Mouse (Mus musculus) MEL (cell line): ENCODE measurements around the gene Smim15.

Source experiments
- CHD1 ChIP-seq: IDR thresholded peaks from 2 replicates; pipeline ENCODE4 v1.6.1; 2012; ENCODE audit warnings: low read depth, mild to moderate bottlenecking, inconsistent platforms, low read length, improper control_type of control experiment
- CTCF ChIP-seq, 3 experiments: IDR thresholded peaks in 2 of 3; conservative IDR thresholded peaks in 1 of 3; 2 replicates each; pipeline ENCODE4 v1.5.1; 2011 to 2012; ENCODE audit warnings: low read length in 3 of 3, low read depth in 2 of 3, mild to moderate bottlenecking in 2 of 3, improper control_type of control experiment in 1 of 3, inconsistent platforms in 1 of 3, mixed read lengths in 1 of 3, moderate library complexity in 1 of 3; ENCODE audit not compliant: control insufficient read depth in 1 of 3, insufficient read depth in 1 of 3, poor library complexity in 1 of 3, severe bottlenecking in 1 of 3
- EP300 ChIP-seq, 2 experiments: IDR thresholded peaks; 2 replicates each; pipeline ENCODE4 v1.6.1; 2011; ENCODE audit warnings: improper control_type of control experiment in 2 of 2, low read length in 2 of 2, low read depth in 1 of 2, mild to moderate bottlenecking in 1 of 2
- MYB ChIP-seq: IDR thresholded peaks from 2 replicates; pipeline ENCODE4 v1.6.1; 2011; ENCODE audit warnings: mild to moderate bottlenecking, low read depth, low read length, improper control_type of control experiment
- POLR2A ChIP-seq, 2 experiments: IDR thresholded peaks; 2 replicates each; pipeline ENCODE4 v1.6.1; 2011 to 2012; ENCODE audit warnings: low read length in 2 of 2, mild to moderate bottlenecking in 2 of 2, control low read depth in 1 of 2, improper control_type of control experiment in 1 of 2, low read depth in 1 of 2, moderate library complexity in 1 of 2; ENCODE audit not compliant: control insufficient read depth in 1 of 2, insufficient read depth in 1 of 2, poor library complexity in 1 of 2
- TAL1 ChIP-seq: IDR thresholded peaks from 2 replicates; pipeline ENCODE4 v1.6.1; 2012; ENCODE audit warnings: mild to moderate bottlenecking, inconsistent platforms, low read length, moderate library complexity, mixed read lengths
- USF2 ChIP-seq, 2 experiments: IDR thresholded peaks; 2 replicates each; pipeline ENCODE4 v1.6.1; 2011 to 2012; ENCODE audit warnings: improper control_type of control experiment in 2 of 2, low read length in 2 of 2, borderline replicate concordance in 1 of 2, inconsistent platforms in 1 of 2, low read depth in 1 of 2, mild to moderate bottlenecking in 1 of 2; ENCODE audit not compliant: insufficient read depth in 1 of 2
- ZC3H11A ChIP-seq: IDR thresholded peaks from 2 replicates; pipeline ENCODE4 v1.6.1; 2012; ENCODE audit warnings: low read depth, mild to moderate bottlenecking, inconsistent platforms, low read length, improper control_type of control experiment
- ZKSCAN1 ChIP-seq: IDR thresholded peaks from 2 replicates; pipeline ENCODE4 v1.6.1; 2012; ENCODE audit warnings: low read depth, mild to moderate bottlenecking, inconsistent platforms, low read length, improper control_type of control experiment, moderate library complexity
- ZNF384 ChIP-seq: IDR thresholded peaks from 2 replicates; pipeline ENCODE4 v1.6.1; 2012; ENCODE audit warnings: low read depth, mild to moderate bottlenecking, inconsistent platforms, low read length, improper control_type of control experiment

- TF ChIP-seq POLR2A (IDR thresholded peaks at IDR 0.05; ENCODE audit: control insufficient read depth in 1 of 2, insufficient read depth in 1 of 2, low read depth in 1 of 2, low read length in 2 of 2, poor library complexity in 1 of 2) (no peak), ZC3H11A (no peak), CTCF (IDR thresholded peaks at IDR 0.05 in 2 of 3, conservative IDR thresholded peaks at IDR 0.05 in 1 of 3; ENCODE audit: control insufficient read depth in 1 of 3, insufficient read depth in 1 of 3, low read depth in 2 of 3, low read length in 3 of 3, poor library complexity in 1 of 3, severe bottlenecking in 1 of 3) (no peak), MYB (no peak), TAL1 (no peak), ZNF384 (no peak), USF2 (IDR thresholded peaks at IDR 0.05; ENCODE audit: borderline replicate concordance in 1 of 2, insufficient read depth in 1 of 2, low read depth in 1 of 2, low read length in 2 of 2) (no peak), ZKSCAN1 (no peak), EP300 (IDR thresholded peaks at IDR 0.05; ENCODE audit: low read depth in 1 of 2, low read length in 2 of 2) (no peak), CHD1 (no peak)
These were observed 31.1 kb upstream of the Smim15 start for GRCm38 (mm10) chr13:108013110-108013509.
